In the genomic region with DNA sequence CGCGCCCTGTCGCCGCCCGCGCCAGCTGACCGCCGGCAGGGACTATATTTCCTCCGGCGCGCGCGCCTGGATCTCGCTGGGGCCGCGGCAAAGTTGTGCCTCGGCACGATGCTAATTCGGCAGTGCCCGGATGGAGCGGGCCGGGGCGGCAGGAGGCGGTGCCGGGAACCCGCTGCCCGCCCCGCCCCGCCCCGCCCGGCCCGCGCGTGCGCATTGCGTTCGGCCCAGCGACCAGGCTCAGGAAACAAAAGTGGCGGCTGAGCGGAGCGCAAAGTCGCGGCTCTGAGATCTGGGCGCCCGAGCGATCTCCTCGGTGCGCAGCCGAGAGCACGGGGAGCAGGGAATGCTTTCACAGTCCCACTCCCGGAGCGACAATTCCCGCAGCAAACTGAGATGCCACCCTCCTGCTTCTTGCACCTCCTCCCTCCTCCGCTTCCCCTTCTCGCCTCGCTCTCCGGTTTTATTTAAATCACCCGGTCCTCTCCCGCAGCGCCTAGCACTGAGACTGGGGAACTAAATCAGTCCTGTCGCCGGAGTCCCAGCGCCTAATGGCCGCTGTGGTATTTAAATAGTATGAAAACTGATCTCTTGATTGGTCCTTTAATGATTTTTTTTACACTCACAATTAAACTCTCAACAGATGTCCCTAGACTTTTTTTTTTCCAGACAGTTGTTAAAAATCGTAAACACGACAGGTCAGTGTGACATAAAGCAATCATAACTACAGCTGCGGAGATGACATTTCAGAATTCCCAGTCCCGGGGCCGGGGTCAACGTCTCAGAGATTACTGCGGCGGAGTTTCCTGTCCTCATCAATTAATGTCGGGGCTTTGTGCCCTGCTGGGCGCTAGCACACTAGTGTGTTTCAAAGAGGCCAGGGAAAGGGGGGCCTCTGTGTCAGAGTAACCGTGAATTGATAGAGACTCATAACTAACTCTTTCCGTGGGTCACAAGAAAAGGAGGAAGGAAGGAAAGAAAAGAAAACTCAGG, we compare ENCODE assay signal across 8 mouse cellular contexts. TPM values are rescaled to one million over a fixed set of nuclear protein-coding genes. Genes with fewer than 3 reads are reported as not detected.
DNase-seq lines count a peak whose midpoint lies in the region; ATAC-seq lines count a peak whose summit lies in the region.

TSS of gene Phf21b (minus strand) at position 44 of the 990 bp plus-strand sequence.

- WGBS in embryonic facial prominence, embryonic 13.5 days = under 1% methylated on average over 76 of the region's 76 CpGs
- under 1% methylated on average over 75 of the region's 76 CpGs for WGBS in heart, embryonic 10.5 days
- WGBS in kidney, embryonic 15.5 days = under 1% methylated on average over 55 of the region's 76 CpGs
- WGBS in liver, embryonic 12.5 days (ENCODE audit: insufficient replicate concordance) = under 1% methylated on average over 74 of the region's 76 CpGs
- whole genome bisulfite sequencing in stomach, embryonic 14.5 days = under 1% methylated on average over 70 of the region's 76 CpGs

- peak; percentile 65 for ATAC-seq in embryonic facial prominence, embryonic 13.5 days (ENCODE audit: insufficient number of reproducible peaks, insufficient read depth, low FRiP score, low TSS enrichment, low read depth)
- ATAC-seq in kidney, embryonic 15.5 days (replicated peaks; ENCODE audit: low FRiP score) = peak; percentile 82
- peak; percentile 70 for ATAC-seq in liver, embryonic 12.5 days
- ATAC-seq in stomach, embryonic 14.5 days (ENCODE audit: insufficient number of reproducible peaks, insufficient read depth, low FRiP score, low read depth) = peak; percentile 82

- H3K36me3 ChIP-seq in embryonic facial prominence, embryonic 13.5 days = no peaks in the 10 kb centered on the region
- no peaks in the 10 kb centered on the region for H3K36me3 ChIP-seq in heart, embryonic 10.5 days
- no peaks in the 10 kb centered on the region for H3K36me3 ChIP-seq in kidney, embryonic 15.5 days
- H3K36me3 ChIP-seq in liver, embryonic 12.5 days = no peaks in the 10 kb centered on the region
- no peaks in the 10 kb centered on the region for H3K36me3 ChIP-seq in stomach, embryonic 14.5 days (ENCODE audit: control insufficient read depth, insufficient read depth, low read length)

- peak within 1 kb of the TSS; percentile 97 for H3K4me2 ChIP-seq in embryonic facial prominence, embryonic 13.5 days
- peak within 1 kb of the TSS; percentile 100 for H3K4me2 ChIP-seq in kidney, embryonic 15.5 days
- peak within 1 kb of the TSS; percentile 83 for H3K4me2 ChIP-seq in liver, embryonic 12.5 days
- H3K4me2 ChIP-seq in stomach, embryonic 14.5 days (replicated peaks; ENCODE audit: low read depth, low read length) = peak within 1 kb of the TSS; percentile 99

- H3K4me3 ChIP-seq in embryonic facial prominence, embryonic 13.5 days = peak within 1 kb of the TSS; percentile 73
- peak within 1 kb of the TSS; percentile 81 for H3K4me3 ChIP-seq in heart, embryonic 10.5 days
- H3K4me3 ChIP-seq in kidney, embryonic 15.5 days (replicated peaks) = peak within 1 kb of the TSS; percentile 64
- H3K4me3 ChIP-seq in liver, embryonic 12.5 days = peak within 1 kb of the TSS; percentile 61
- H3K4me3 ChIP-seq in stomach, embryonic 14.5 days (ENCODE audit: low read depth, low read length) = peak within 1 kb of the TSS; percentile 58

- peak; percentile 94 for DNase-seq in A20 (ENCODE audit: low read depth, low spot score)
- DNase-seq in adrenal gland, postnatal 4 days (ENCODE audit: low spot score in 2 of 2) = peak; percentile 77 to 84
- DNase-seq in heart, embryonic 10.5 days (ENCODE audit: low spot score) = peak; percentile 89
- DNase-seq in natural killer cell, adult 2 months (ENCODE audit: low spot score in 2 of 2) = peak; percentile 71 to 74

- H3K9me3 ChIP-seq in embryonic facial prominence, embryonic 13.5 days = no peaks in the 10 kb centered on the region
- no peaks in the 10 kb centered on the region for H3K9me3 ChIP-seq in heart, embryonic 10.5 days
- no peaks in the 10 kb centered on the region for H3K9me3 ChIP-seq in kidney, embryonic 15.5 days (replicated peaks)
- no peaks in the 10 kb centered on the region for H3K9me3 ChIP-seq in liver, embryonic 12.5 days (replicated peaks)
- H3K9me3 ChIP-seq in stomach, embryonic 14.5 days (ENCODE audit: control insufficient read depth, low read depth, low read length) = no peaks in the 10 kb centered on the region

- peak within 1 kb of the TSS; percentile 83 for H3K9ac ChIP-seq in embryonic facial prominence, embryonic 13.5 days
- peak within 1 kb of the TSS; percentile 53 for H3K9ac ChIP-seq in kidney, embryonic 15.5 days
- peak within 1 kb of the TSS; percentile 53 for H3K9ac ChIP-seq in liver, embryonic 12.5 days
- H3K9ac ChIP-seq in stomach, embryonic 14.5 days (replicated peaks; ENCODE audit: low read depth, low read length) = peak within 1 kb of the TSS; percentile 53

- H3K4me1 ChIP-seq in embryonic facial prominence, embryonic 13.5 days = peaks cover 32% of the 10 kb centered on the region
- H3K4me1 ChIP-seq in heart, embryonic 10.5 days = peaks cover 42% of the 10 kb centered on the region
- H3K4me1 ChIP-seq in kidney, embryonic 15.5 days = peaks cover 41% of the 10 kb centered on the region
- H3K4me1 ChIP-seq in liver, embryonic 12.5 days = peaks cover 36% of the 10 kb centered on the region
- peaks cover 24% of the 10 kb centered on the region for H3K4me1 ChIP-seq in stomach, embryonic 14.5 days (ENCODE audit: control insufficient read depth, insufficient read depth, low read length)

- peaks cover 24% of the 10 kb centered on the region for H3K27me3 ChIP-seq in embryonic facial prominence, embryonic 13.5 days
- H3K27me3 ChIP-seq in heart, embryonic 10.5 days (ENCODE audit: insufficient read depth, poor library complexity, severe bottlenecking) = peaks cover 14% of the 10 kb centered on the region
- peaks cover 16% of the 10 kb centered on the region for H3K27me3 ChIP-seq in kidney, embryonic 15.5 days
- peaks cover 81% of the 10 kb centered on the region for H3K27me3 ChIP-seq in liver, embryonic 12.5 days (replicated peaks)
- no peaks in the 10 kb centered on the region for H3K27me3 ChIP-seq in stomach, embryonic 14.5 days (ENCODE audit: control insufficient read depth, insufficient read depth, low read length)

- peak within 1 kb of the TSS; percentile 79 for H3K27ac ChIP-seq in embryonic facial prominence, embryonic 13.5 days
- peak within 1 kb of the TSS; percentile 86 for H3K27ac ChIP-seq in heart, embryonic 10.5 days
- peak within 1 kb of the TSS; percentile 95 for H3K27ac ChIP-seq in kidney, embryonic 15.5 days
- H3K27ac ChIP-seq in liver, embryonic 12.5 days = peak within 1 kb of the TSS; percentile 58
- peak within 1 kb of the TSS; percentile 78 for H3K27ac ChIP-seq in stomach, embryonic 14.5 days (ENCODE audit: low read length)

RNA-seq across cellular contexts. Expression of gene Phf21b, which starts in this region (rescaled TPM):
- total RNA-seq in adrenal gland, postnatal 4 days (2021) = 1 to 10 TPM; 4.7 to 6.8 TPM
- 0.93 and 1.2 TPM in 2 replicates for polyA plus RNA-seq in embryonic facial prominence, embryonic 13.5 days (2015; fragmentation: Nextera tagmentation; extraction: Ambion mirVana)
- 0.16 and 0.41 TPM in 2 replicates for polyA plus RNA-seq in heart, embryonic 10.5 days (2016; fragmentation: Nextera tagmentation; extraction: Ambion mirVana)
- polyA plus RNA-seq in kidney, embryonic 15.5 days (2015; fragmentation: Nextera tagmentation; extraction: Ambion mirVana) = 0.23 and 0.49 TPM in 2 replicates
- polyA plus RNA-seq in liver, embryonic 12.5 days (2016; fragmentation: Nextera tagmentation; extraction: Ambion mirVana) = 0.04 and 0.06 TPM in 2 replicates
- 1.8 and 2.8 TPM in 2 replicates for polyA plus RNA-seq in stomach, embryonic 14.5 days (2014; fragmentation: Nextera tagmentation; extraction: Ambion mirVana)

Comparison
In these comparisons a context has a peak if more than half of its experiments do, and no peak if none do; other contexts are left out.
1. Peak in every context shown above with its lines: DNase-seq, ATAC-seq, H3K4me3 ChIP-seq and H3K27ac ChIP-seq.
2. Peak in DNase-seq, H3K4me3 ChIP-seq and H3K27ac ChIP-seq in heart, embryonic 10.5 days; RNA of the gene not detected or under 1 TPM.
3. Peak in ATAC-seq, H3K4me3 ChIP-seq, H3K27ac ChIP-seq, H3K9ac ChIP-seq and H3K4me2 ChIP-seq in kidney, embryonic 15.5 days; RNA of the gene not detected or under 1 TPM.
4. Peak in ATAC-seq, H3K4me3 ChIP-seq, H3K27ac ChIP-seq, H3K9ac ChIP-seq and H3K4me2 ChIP-seq in liver, embryonic 12.5 days; RNA of the gene not detected or under 1 TPM.